Mouse (Mus musculus): ENCODE measurements around the gene Narfl. TPM values are rescaled to one million over a fixed set of nuclear protein-coding genes. Genes with fewer than 3 reads are reported as not detected.
A peak's percentile ranks its signal among the peaks of the same experiment; 100 is the strongest.

Narfl gene
- polyA plus RNA-seq, 1 experiment: 17.9 TPM

DNA sequence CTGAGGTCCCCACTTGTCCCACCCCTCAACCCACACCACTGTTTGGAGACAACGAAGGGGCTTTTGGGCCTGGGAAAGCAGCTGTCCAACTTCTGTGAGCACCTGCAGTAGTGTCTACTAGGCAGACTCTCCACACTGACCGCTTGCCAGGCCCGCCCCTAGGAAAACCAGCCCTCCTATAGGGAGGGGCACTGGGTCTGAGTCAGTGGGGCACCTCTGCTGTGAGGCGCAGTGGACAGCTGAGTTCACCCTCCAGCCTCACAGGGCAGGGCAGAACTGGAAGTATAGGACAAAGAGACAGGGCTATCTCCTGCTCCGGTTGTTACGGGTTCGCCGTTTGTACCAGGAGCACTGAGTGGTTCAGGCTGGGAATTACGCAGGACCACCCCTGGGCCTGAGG, 19.3 kb upstream of the Narfl start, which contains the start of gene Msln:
Gene Msln (minus strand): TSS at position 138 of the 400 bp plus-strand sequence.
- no peak within 1 kb of the TSS for H3K27ac ChIP-seq (ENCODE audit: control insufficient read depth, insufficient read depth, low read depth, low read length)
- H3K27me3 ChIP-seq (ENCODE audit: control insufficient read depth, insufficient read depth, low read length): no peaks in the 10 kb centered on the region
- H3K4me1 ChIP-seq (ENCODE audit: control insufficient read depth, insufficient read depth, low read length): no peaks in the 10 kb centered on the region
- H3K4me3 ChIP-seq (ENCODE audit: control insufficient read depth, low read depth, low read length): no peak within 1 kb of the TSS
- TF ChIP-seq CTCF (IDR thresholded peaks at IDR 0.05; ENCODE audit: control insufficient read depth, insufficient read depth, insufficient replicate concordance, low read depth, low read length) (no peak), POLR2A (IDR thresholded peaks at IDR 0.05; ENCODE audit: control insufficient read depth, low read depth, low read length) (no peak)
- no peaks in the 10 kb centered on the region for H3K36me3 ChIP-seq (ENCODE audit: control insufficient read depth, insufficient read depth, low read length)

DNA sequence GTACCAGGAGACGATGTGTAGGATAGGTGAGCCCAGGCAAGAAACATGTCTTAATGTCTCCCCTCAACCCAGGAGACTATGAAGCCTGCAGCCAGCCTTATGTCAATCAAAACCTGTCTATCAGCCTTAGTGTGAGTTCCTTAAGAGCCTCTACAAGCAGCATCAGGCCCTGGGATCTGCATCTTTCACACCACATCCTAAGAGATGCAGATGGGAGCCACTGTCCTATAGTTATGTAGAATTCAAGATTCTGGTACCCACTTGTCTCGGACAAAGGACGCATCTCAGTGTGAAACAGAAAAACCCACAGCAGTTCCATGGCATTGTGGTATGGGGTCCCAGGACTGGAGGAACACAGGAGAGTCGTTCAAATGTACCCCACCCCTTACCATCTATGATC, 18.5 kb upstream of the Narfl start:
- Histone ChIP-seq H3K27ac (ENCODE audit: control insufficient read depth, insufficient read depth, low read depth, low read length) (no peak overlapping the region), H3K4me1 (ENCODE audit: control insufficient read depth, insufficient read depth, low read length) (no peaks in the 10 kb centered on the region), H3K27me3 (ENCODE audit: control insufficient read depth, insufficient read depth, low read length) (no peaks in the 10 kb centered on the region), H3K4me3 (ENCODE audit: control insufficient read depth, low read depth, low read length) (no peak overlapping the region), H3K36me3 (ENCODE audit: control insufficient read depth, insufficient read depth, low read length) (no peaks in the 10 kb centered on the region)
- no peak for TF ChIP-seq POLR2A (IDR thresholded peaks at IDR 0.05; ENCODE audit: control insufficient read depth, low read depth, low read length)
- TF ChIP-seq CTCF (IDR thresholded peaks at IDR 0.05; ENCODE audit: control insufficient read depth, insufficient read depth, insufficient replicate concordance, low read depth, low read length): no peak

DNA sequence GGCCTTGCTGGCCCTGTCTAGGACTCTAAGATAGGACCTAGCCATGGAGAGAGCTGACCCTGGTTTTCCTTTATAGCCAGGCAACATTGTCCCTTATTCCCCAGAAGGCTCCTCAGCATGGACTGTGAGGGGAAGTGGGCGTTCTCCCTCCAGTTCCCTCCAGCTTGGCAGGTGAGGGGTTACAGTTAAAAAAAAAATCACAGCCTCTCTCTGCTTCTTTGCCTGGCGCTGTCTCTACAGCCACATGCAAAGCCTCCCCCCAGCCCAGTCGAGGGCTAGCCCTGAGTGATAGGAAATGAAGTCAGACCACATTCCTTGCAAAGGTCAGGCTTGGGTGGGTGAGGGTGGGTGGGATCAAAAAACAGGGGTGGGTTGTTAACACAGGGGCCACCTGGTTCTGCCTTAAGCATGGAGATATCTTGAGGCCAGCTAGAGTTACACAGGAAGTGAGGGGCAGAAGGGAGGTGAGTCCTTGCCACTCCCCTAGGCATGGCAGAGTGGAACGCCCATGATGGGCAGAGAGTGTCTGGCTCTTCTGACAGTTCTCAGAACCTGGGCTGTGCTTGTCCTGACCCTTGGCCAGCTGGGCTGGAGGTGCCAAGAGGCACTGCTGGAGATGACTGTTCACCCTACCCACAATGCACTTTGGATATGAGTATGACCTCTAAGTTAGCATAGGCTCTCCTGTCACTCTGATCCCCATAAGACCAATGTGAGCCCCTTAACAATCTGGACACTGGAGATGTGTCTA, 17.8 kb upstream of the Narfl start:
- TF ChIP-seq POLR2A (IDR thresholded peaks at IDR 0.05; ENCODE audit: control insufficient read depth, low read depth, low read length): no peak
- no peak for TF ChIP-seq CTCF (IDR thresholded peaks at IDR 0.05; ENCODE audit: control insufficient read depth, insufficient read depth, insufficient replicate concordance, low read depth, low read length)

DNA sequence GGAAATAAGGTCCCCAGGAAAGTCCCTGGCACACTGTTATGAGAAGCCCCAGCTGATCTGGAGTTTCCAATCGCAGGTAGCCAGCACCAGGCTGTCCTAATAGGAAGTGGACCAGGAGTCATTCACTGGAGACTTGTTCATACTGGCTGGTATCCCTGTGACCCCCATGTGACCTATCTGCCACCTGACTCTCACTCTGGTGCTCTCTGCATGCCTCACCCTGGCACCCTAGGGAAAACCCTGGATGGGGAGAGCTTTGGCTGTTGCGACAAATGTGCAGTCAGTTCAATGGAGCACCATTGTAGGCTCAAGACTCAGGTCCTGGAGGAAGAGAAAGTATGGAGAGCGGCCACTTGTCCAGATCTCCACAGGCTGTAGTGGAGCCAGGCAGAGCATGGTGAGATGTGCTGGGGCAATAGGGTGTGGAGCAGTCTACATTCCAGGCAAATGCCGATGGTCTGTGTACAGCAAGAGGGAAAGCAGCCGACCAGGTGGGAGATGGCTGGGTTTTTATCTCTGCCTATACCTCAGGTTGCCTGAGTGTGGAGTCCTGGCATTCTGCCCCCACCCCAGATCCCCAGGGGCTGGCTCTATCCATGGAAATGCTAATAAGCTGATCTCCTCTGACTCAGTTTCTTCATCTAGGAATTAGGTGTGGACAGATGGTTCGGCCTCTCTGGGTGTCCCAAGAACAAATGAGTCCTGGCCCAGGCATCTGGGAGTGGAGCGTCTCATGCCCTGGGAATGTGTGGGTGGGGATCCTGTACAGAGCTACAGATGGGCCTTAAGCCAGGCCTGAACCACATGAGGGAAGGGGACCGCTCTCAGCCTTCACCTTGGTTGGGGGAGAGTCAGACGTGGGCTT, 17.0 kb upstream of the Narfl start:
- H3K4me1 ChIP-seq (ENCODE audit: control insufficient read depth, insufficient read depth, low read length): no peaks in the 10 kb centered on the region
- no peak overlapping the region for H3K27ac ChIP-seq (ENCODE audit: control insufficient read depth, insufficient read depth, low read depth, low read length)
- H3K4me3 ChIP-seq (ENCODE audit: control insufficient read depth, low read depth, low read length): no peak overlapping the region
- H3K36me3 ChIP-seq (ENCODE audit: control insufficient read depth, insufficient read depth, low read length): no peaks in the 10 kb centered on the region
- H3K27me3 ChIP-seq (ENCODE audit: control insufficient read depth, insufficient read depth, low read length): no peaks in the 10 kb centered on the region
- no peak for TF ChIP-seq CTCF (IDR thresholded peaks at IDR 0.05; ENCODE audit: control insufficient read depth, insufficient read depth, insufficient replicate concordance, low read depth, low read length)
- no peak for TF ChIP-seq POLR2A (IDR thresholded peaks at IDR 0.05; ENCODE audit: control insufficient read depth, low read depth, low read length)

More for the DNA sequence above, 17.8 kb upstream of the Narfl start:
- Histone ChIP-seq H3K36me3 (ENCODE audit: control insufficient read depth, insufficient read depth, low read length) (no peaks in the 10 kb centered on the region), H3K27ac (ENCODE audit: control insufficient read depth, insufficient read depth, low read depth, low read length) (no peak overlapping the region), H3K4me1 (ENCODE audit: control insufficient read depth, insufficient read depth, low read length) (no peaks in the 10 kb centered on the region), H3K27me3 (ENCODE audit: control insufficient read depth, insufficient read depth, low read length) (no peaks in the 10 kb centered on the region), H3K4me3 (ENCODE audit: control insufficient read depth, low read depth, low read length) (no peak overlapping the region)

DNA sequence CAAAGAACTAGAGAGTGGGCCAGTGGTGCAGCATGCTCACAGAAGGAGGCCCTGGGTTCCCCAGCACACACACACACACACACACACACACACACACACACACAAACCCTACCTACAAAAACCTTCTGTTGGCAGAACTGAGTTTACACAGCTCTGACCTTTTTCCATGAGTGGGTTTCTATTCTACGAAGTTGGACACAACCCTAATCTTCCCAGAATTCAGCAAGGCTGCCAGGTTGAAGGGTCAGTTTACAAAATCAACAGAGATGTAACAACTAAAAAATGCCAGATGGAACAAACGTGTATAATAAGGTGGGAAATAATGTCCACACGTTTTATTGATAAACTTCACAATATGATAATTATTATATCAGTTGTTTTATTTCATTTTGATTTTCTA, 15.9 kb upstream of the Narfl start:
- Histone ChIP-seq H3K4me1 (ENCODE audit: control insufficient read depth, insufficient read depth, low read length) (no peaks in the 10 kb centered on the region), H3K27me3 (ENCODE audit: control insufficient read depth, insufficient read depth, low read length) (no peaks in the 10 kb centered on the region), H3K36me3 (ENCODE audit: control insufficient read depth, insufficient read depth, low read length) (no peaks in the 10 kb centered on the region), H3K27ac (ENCODE audit: control insufficient read depth, insufficient read depth, low read depth, low read length) (no peak overlapping the region), H3K4me3 (ENCODE audit: control insufficient read depth, low read depth, low read length) (no peak overlapping the region)
- TF ChIP-seq CTCF (IDR thresholded peaks at IDR 0.05; ENCODE audit: control insufficient read depth, insufficient read depth, insufficient replicate concordance, low read depth, low read length): no peak
- no peak for TF ChIP-seq POLR2A (IDR thresholded peaks at IDR 0.05; ENCODE audit: control insufficient read depth, low read depth, low read length)

DNA sequence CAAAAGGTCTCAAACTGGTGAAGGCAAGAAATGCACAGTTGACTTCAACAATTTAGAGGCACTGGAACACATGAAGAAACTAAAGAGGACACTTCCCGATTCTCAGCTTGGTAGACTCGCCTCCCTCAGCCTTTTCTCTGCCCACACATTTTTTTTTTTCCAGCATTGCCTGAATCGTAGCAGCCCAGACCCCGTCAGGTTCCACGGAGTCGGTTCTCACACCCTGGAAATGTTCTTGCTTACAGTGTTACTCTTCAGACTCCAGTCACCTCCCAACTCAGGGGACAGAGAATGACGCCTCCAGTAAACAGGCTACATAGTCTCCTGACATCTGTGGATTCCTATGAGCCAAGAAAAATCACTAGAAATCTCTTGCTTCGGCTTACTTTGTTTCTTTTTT, 13.4 kb upstream of the Narfl start:
- no peak for TF ChIP-seq CTCF (IDR thresholded peaks at IDR 0.05; ENCODE audit: control insufficient read depth, insufficient read depth, insufficient replicate concordance, low read depth, low read length)
- TF ChIP-seq POLR2A (IDR thresholded peaks at IDR 0.05; ENCODE audit: control insufficient read depth, low read depth, low read length): no peak
- Histone ChIP-seq H3K4me1 (ENCODE audit: control insufficient read depth, insufficient read depth, low read length) (peaks cover 3% of the 10 kb centered on the region; the same call in 1 of the 2 replicates), H3K27me3 (ENCODE audit: control insufficient read depth, insufficient read depth, low read length) (no peaks in the 10 kb centered on the region)

DNA sequence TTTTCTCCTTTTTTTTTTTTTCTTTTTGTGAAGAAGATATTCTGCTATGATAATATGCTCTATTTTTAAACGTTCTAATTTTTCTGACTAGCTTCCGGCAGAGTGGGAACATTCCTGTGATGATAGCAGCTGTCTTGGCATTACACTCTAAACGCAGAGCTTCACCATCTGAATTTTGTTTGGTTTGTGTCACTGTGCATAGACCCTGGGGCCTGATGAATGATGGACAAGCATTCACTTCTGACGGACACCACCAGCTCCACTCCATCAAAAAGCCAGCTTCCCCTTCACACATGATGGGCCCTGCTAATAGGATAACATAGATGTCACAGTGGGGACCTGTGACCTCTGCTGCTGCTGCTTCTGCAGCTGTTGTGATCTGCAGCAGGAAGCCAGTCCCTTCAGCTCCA, 12.0 kb upstream of the Narfl start:
- Histone ChIP-seq H3K27ac (ENCODE audit: control insufficient read depth, insufficient read depth, low read depth, low read length) (0 out of 2 replicates have a peak overlapping the region, but pooled peaks have one; percentile 5), H3K4me3 (ENCODE audit: control insufficient read depth, low read depth, low read length) (peak overlapping the region; percentile 17), H3K36me3 (ENCODE audit: control insufficient read depth, insufficient read depth, low read length) (no peaks in the 10 kb centered on the region), H3K4me1 (ENCODE audit: control insufficient read depth, insufficient read depth, low read length) (peaks cover 3% of the 10 kb centered on the region; the same call in 1 of the 2 replicates), H3K27me3 (ENCODE audit: control insufficient read depth, insufficient read depth, low read length) (no peaks in the 10 kb centered on the region)
- TF ChIP-seq CTCF (IDR thresholded peaks at IDR 0.05; ENCODE audit: control insufficient read depth, insufficient read depth, insufficient replicate concordance, low read depth, low read length): no peak
- TF ChIP-seq POLR2A (IDR thresholded peaks at IDR 0.05; ENCODE audit: control insufficient read depth, low read depth, low read length): no peak

More for the DNA sequence above, 13.4 kb upstream of the Narfl start:
- Histone ChIP-seq H3K36me3 (ENCODE audit: control insufficient read depth, insufficient read depth, low read length) (no peaks in the 10 kb centered on the region), H3K4me3 (ENCODE audit: control insufficient read depth, low read depth, low read length) (peak overlapping the region; percentile 41), H3K27ac (ENCODE audit: control insufficient read depth, insufficient read depth, low read depth, low read length) (no peak overlapping the region)

Measured in testis, adult 2 months (tissue).